Mouse (Mus musculus) G1E (cell line): ENCODE data around the gene Avpr1a.

ENCODE experiments used
- CTCF ChIP-seq: IDR thresholded peaks from 2 replicates; pipeline ENCODE4 v1.5.1; 2012; ENCODE audit warnings: low read depth, low read length, inconsistent platforms, mixed read lengths
- GATA1 ChIP-seq: IDR thresholded peaks from 2 replicates; pipeline ENCODE4 v1.6.1; 2012; ENCODE audit warnings: borderline replicate concordance, low read length, inconsistent platforms, mixed read lengths
- GATA2 ChIP-seq: IDR thresholded peaks from 2 replicates; pipeline ENCODE4 v1.6.1; 2012; ENCODE audit warnings: low read depth, low read length, inconsistent platforms, borderline replicate concordance
- POLR2AphosphoS5 ChIP-seq: IDR thresholded peaks from 2 replicates; pipeline ENCODE4 v1.6.1; 2012; ENCODE audit warnings: low read depth, low read length, inconsistent platforms; ENCODE audit not compliant: insufficient replicate concordance
- TAL1 ChIP-seq: conservative IDR thresholded peaks from 2 replicates; pipeline ENCODE4 v1.6.1; 2012; ENCODE audit warnings: low read depth, low read length, inconsistent platforms, mixed read lengths

- TF ChIP-seq GATA1 (no peak), CTCF (no peak), GATA2 (no peak), TAL1 (no peak), POLR2AphosphoS5 (no peak)
Observed at GRCm38 (mm10) chr10:122406333-122406732, 42.0 kb upstream of the Avpr1a start.
